Mouse (Mus musculus) midbrain, embryonic 10.5 days (tissue): ENCODE measurements at regions not wholly inside any gene's neighbourhood (a gene's known extent, or its start where the extent isn't known, plus 50 kb on each side); places are given as distances from the start of the nearest gene placed in this dataset.
A peak's percentile ranks its signal among the peaks of the same experiment; 100 is the strongest.

Experiments used
- DNase-seq: peaks from one replicate; pipeline ENCODE4 v3.0.0-alpha.2; 2017; ENCODE audit warnings: low spot score
- H3K27ac ChIP-seq: fragments of 300-500 bp; sonication (generic); replicated peaks from 2 replicates; pipeline ENCODE4 v1.5.1; 2016; ENCODE audit warnings: mild to moderate bottlenecking
- H3K27me3 ChIP-seq: fragments of 300-500 bp; sonication (generic); 2 replicates; pipeline ENCODE4 v1.6.1; 2016; ENCODE audit warnings: low read depth, mild to moderate bottlenecking; ENCODE audit not compliant: poor library complexity, severe bottlenecking
- H3K36me3 ChIP-seq: fragments of 300-500 bp; sonication (generic); 2 replicates; pipeline ENCODE4 v1.6.1; 2016; ENCODE audit warnings: mild to moderate bottlenecking, moderate library complexity
- H3K4me1 ChIP-seq: fragments of 300-500 bp; sonication (generic); 2 replicates; pipeline ENCODE4 v1.6.1; 2016
- H3K4me3 ChIP-seq: fragments of 300-500 bp; sonication (generic); 2 replicates; pipeline ENCODE4 v1.5.1; 2016; ENCODE audit warnings: mild to moderate bottlenecking, moderate library complexity
- H3K9me3 ChIP-seq: fragments of 300-500 bp; sonication (generic); replicated peaks from 2 replicates; pipeline ENCODE4 v1.6.1; 2016; ENCODE audit warnings: mild to moderate bottlenecking
- WGBS: fragments of 180-500 bp; shearing (Covaris S2); methylation state at CpG from one replicate; pipeline ENCODE4 v1.1.7; 2016; 5-methylcytosine and 5-hydroxymethylcytosine counted together

DNA sequence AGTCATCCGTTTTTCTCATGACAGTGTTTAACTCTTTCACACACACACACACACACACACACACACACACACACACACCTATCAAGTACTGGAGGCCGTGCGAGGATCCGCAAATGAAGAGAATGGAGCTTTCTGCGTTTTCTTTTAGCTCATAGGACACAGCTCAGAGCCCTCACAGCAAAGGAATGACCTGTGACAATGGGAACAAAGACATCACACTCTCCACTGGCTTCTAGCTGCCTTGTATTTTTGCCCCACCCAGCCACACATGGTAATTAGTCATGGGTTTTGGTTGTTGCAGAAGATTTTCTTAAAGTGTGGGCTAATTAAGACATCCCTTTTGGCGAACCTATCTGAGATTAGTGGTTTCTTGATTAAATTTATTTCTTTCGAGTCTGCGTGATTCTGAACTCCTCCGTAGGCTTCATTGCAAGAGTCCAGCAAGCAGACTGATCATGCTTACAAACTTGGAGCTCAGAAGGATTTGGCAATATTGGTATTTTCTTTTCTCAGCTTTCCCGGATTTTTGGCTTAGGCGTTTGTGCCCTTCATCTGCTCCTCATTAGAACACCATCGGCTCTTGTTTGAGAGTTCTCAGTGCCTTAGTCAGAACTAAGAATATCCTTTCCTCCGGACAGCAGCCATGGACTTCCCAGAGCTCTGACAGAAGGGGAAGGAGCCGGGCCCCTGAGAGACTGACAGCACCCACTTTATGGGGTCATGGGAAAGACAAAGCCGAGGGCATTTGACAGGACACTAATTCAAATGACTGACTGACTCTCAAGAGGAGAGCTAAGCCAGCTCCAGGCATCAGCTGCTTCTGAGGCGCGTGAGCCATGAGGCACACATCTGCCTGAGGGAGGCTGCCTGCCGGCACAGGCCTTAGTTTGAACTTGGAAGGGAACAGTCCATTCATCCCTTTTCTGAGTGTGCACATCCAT, 158.8 kb downstream of the Cxcl12 start:
- Histone ChIP-seq H3K36me3 (no peaks in the 10 kb centered on the region), H3K4me3 (no peak overlapping the region), H3K27ac (peak overlapping the region; percentile 57; the same call in 1 of the 2 replicates), H3K4me1 (peaks cover 36% of the 10 kb centered on the region), H3K9me3 (no peaks in the 10 kb centered on the region), H3K27me3 (peaks cover 40% of the 10 kb centered on the region)
- DNase-seq: peak; percentile 60
- 40% methylated on average over 18 of the region's 18 CpGs for WGBS

DNA sequence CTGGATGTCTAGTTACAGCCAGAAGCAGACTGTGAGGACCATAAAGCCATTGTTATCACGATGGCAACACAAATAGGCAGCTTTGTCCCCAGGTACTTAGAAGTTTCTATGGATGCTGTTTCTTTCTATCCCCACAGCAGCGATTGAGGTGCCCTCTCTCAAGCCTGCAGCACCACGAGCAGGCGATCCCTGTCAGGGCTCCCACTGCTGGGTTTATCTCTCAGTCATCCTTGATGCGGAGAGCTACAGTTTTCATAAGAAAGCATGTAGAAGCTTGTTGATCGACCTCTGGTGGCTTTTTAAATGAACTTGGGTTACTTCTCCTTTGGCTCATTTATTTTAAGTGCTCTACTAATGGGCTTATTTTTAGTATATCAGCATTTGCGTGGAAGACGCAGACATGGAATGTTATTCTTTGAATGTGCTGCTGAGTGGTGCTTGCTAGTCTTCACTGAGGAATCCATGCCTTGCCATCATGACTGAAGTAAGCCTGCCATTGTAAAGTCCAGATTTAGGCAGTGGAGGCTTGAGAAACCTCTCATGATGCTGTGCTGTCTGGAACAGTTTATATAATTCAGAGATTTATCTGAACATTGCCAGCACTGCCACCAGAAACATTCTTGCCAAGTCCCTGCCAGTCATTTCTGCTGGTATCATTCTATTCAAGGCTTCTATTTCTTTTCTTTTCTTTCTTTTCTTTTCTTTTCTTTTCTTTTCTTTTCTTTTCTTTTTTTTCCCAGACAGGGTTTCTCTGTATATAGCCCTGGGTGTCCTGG, 161.0 kb downstream of the Cxcl12 start:
- H3K36me3 ChIP-seq: no peaks in the 10 kb centered on the region
- DNase-seq: no peak
- H3K4me1 ChIP-seq: peaks cover 36% of the 10 kb centered on the region
- no peak overlapping the region; the same call in 1 of the 2 replicates for H3K27ac ChIP-seq
- 78% methylated on average over 8 of the region's 8 CpGs for WGBS
- H3K4me3 ChIP-seq: no peak overlapping the region
- H3K27me3 ChIP-seq: peaks cover 28% of the 10 kb centered on the region
- H3K9me3 ChIP-seq: no peaks in the 10 kb centered on the region

DNA sequence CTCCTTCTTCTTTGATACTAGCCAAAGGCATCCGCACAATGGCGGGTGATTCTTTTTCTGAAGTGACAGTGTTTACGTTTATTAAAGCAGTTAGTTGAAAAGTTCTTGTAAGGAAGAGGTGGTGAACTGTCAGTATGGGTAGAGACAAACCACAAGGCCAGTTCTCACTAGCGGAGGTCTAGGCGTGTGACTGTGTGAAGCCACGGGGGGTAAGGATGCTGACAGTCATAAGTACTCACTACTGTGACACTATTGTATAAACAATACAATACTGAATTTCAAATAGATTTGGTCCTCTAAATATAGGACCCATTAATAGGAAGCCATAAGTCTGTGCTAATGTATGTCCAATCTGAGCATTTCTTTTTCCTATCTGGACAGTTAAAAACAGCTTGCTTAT, 161.9 kb downstream of the Cxcl12 start:
- Histone ChIP-seq H3K27me3 (peaks cover 23% of the 10 kb centered on the region), H3K9me3 (no peaks in the 10 kb centered on the region), H3K4me3 (no peak overlapping the region), H3K27ac (no peak overlapping the region), H3K36me3 (no peaks in the 10 kb centered on the region), H3K4me1 (peaks cover 33% of the 10 kb centered on the region)
- WGBS: 88% methylated on average over 6 of the region's 6 CpGs
- DNase-seq: no peak

DNA sequence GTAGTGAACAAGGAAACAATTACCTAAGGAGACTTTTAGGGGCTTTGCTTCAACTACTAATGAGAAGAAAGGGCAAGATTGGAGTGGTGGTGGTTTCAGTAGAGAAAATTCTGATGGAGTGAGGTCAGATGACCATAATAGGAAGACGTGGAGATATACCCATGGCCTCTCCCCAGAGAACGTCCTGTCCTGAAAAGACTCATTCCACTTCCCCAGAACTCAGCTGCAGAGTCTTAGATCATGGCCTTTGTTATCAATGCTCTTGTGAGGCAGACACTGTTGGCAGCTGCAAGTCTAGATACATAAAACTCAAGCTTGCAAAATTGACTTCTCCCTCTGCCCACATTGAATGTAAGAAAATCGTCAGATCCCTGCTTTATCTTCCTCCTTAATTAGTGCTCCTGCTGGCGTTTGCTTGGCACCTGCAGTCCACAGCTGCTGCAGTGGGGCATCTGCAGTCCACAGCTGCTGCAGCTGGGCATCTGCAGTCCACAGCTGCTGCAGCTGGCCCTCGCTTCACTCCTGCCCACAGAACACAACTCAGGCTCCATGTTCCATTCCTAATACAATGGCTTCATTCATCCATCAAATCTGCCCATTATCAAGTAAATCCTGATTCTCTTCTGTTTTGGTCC, 162.5 kb downstream of the Cxcl12 start:
- Histone ChIP-seq H3K36me3 (no peaks in the 10 kb centered on the region), H3K9me3 (no peaks in the 10 kb centered on the region), H3K27me3 (peaks cover 20% of the 10 kb centered on the region), H3K27ac (peak overlapping the region; percentile 55; the same call in 1 of the 2 replicates), H3K4me1 (peaks cover 31% of the 10 kb centered on the region), H3K4me3 (no peak overlapping the region)
- 39% methylated on average over 5 of the region's 5 CpGs for WGBS
- peak; percentile 28 for DNase-seq

DNA sequence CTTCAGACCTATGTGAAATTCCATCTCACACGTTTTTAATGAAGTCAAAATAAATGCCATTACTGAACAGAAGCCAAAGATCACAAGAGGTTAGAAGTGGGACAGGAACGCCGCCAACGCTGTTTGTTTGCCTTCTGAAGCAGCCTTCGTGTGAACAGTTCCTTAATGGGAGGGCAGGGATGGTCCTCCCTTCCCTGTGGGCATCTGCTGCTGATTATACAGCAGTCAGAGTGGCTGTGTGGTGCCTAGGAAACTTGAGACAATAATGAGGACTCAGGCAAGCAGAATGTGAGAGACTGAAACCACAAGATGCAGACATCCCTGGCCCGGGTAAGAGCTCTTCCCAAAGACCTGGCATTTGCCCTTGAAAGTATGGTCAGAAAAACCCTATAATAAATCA, 164.3 kb downstream of the Cxcl12 start:
- DNase-seq: peak; percentile 37
- no peaks in the 10 kb centered on the region for H3K9me3 ChIP-seq
- peak overlapping the region; percentile 33; the same call in 1 of the 2 replicates for H3K27ac ChIP-seq
- no peaks in the 10 kb centered on the region for H3K36me3 ChIP-seq
- peaks cover 13% of the 10 kb centered on the region for H3K4me1 ChIP-seq
- WGBS: 71% methylated on average over 6 of the region's 6 CpGs
- peaks cover 12% of the 10 kb centered on the region for H3K27me3 ChIP-seq
- H3K4me3 ChIP-seq: no peak overlapping the region

DNA sequence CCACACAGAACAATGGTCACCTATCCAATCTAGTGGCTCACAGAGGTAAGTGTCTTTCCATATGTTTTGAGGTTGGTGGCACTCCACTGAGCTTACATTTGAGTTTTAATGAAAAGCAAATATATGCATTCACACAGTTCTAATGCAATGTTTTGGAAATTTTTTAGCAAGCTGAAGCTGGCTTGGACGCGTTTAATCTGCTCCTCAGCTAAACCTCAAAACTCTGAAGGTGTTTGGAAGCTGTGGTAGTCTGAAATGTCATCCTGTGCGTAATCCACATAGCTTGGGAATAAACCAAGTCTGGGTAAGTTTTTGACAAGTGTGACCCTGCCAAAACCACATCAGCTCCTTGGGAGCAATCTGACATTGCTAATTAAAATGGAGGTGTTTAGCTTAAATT, 173.8 kb downstream of the Cxcl12 start:
- H3K9me3 ChIP-seq: no peaks in the 10 kb centered on the region
- H3K27ac ChIP-seq: no peak overlapping the region
- H3K27me3 ChIP-seq: no peaks in the 10 kb centered on the region
- no peak for DNase-seq
- H3K4me3 ChIP-seq: no peak overlapping the region
- no peaks in the 10 kb centered on the region for H3K36me3 ChIP-seq
- 96% methylated on average over 3 of the region's 3 CpGs for WGBS
- no peaks in the 10 kb centered on the region for H3K4me1 ChIP-seq

DNA sequence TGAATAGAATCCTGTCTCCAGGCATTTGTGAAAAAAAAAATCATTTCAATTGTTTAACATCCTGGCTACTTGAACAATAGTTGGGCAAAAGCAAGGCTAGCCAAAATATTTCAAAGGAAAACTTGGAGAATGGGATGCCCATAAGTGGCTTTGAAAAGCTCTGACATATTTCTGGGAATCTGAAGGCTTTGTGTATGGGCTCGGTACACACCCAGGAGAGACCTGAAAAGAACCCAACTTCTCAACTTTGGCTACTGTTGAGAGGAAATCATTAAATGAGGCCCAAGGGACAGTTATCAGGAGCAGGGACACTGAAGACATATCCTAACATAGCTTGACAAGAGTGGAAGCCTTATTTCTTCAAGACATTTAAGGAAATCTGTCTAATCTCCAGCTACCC, 179.0 kb downstream of the Cxcl12 start:
- Histone ChIP-seq H3K27ac (no peak overlapping the region), H3K36me3 (no peaks in the 10 kb centered on the region), H3K4me1 (no peaks in the 10 kb centered on the region), H3K9me3 (no peaks in the 10 kb centered on the region), H3K4me3 (no peak overlapping the region), H3K27me3 (no peaks in the 10 kb centered on the region)
- WGBS: 88% methylated on average over 1 of the region's 1 CpGs
- DNase-seq: no peak

DNA sequence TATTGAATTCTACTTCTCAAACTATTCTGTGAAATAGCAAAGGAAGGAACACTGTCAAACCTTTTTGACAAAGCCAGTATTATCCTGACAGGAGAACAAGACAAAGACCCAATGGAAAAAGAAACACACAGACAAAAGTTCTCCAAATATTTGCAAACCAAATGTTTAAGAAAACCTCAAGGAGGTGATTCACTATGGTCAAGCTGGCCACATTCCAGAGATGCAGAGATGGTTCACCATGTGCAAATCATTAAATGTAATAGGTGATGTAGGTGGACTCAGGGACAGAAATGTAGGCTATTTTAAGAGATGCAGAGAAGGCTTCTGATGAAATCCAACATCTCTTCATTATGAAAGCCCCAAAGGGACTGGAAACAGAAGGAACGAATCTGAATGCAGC, 183.5 kb downstream of the Cxcl12 start:
- no peaks in the 10 kb centered on the region for H3K36me3 ChIP-seq
- no peaks in the 10 kb centered on the region for H3K4me1 ChIP-seq
- no peak overlapping the region for H3K27ac ChIP-seq
- H3K9me3 ChIP-seq: no peaks in the 10 kb centered on the region
- no peaks in the 10 kb centered on the region for H3K27me3 ChIP-seq
- DNase-seq: no peak
- no peak overlapping the region for H3K4me3 ChIP-seq
- 79% methylated on average over 1 of the region's 1 CpGs for WGBS

DNA sequence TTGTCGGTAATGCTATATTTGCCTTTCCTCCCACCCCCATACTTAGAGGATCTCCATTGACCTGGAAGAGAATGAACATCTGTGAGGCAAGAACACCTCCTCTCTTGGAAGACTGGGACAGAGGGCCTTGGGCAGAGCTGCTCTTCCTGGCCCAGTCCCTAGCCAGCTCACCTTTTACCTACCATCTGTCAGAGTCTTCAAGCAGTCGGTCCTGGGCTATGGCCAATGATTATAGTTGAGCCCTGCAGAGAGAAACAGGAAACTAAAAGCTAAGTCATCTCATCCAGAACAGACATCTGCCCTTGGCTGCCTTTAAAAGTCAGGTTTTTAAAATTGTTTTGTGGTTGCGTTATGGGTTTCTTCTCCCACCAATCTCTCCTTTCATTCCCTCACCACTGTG, 184.8 kb downstream of the Cxcl12 start:
- H3K4me3 ChIP-seq: no peak overlapping the region
- no peaks in the 10 kb centered on the region for H3K27me3 ChIP-seq
- H3K27ac ChIP-seq: no peak overlapping the region
- H3K36me3 ChIP-seq: no peaks in the 10 kb centered on the region
- H3K4me1 ChIP-seq: no peaks in the 10 kb centered on the region
- no peaks in the 10 kb centered on the region for H3K9me3 ChIP-seq
- no peak for DNase-seq
- 92% methylated on average over 3 of the region's 3 CpGs for WGBS

DNA sequence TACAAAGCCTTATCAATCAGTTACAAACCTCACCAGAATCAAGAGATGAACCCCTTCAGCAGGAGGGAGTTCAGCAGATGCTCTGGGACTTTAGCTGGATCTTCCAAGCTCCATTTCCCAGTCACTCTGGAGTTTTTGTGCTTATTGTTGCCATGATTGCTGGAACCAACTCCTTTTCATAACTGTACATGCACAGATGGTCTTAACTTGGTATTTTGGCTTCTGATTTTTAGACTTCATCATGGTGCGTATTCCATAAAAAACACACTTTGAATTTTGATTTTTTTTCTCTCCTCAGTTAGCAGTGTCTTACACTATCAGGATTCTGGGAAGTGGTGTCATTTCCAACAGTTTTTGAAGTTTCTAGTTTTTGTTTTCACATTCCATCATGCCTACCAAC, 187.8 kb downstream of the Cxcl12 start:
- no peak for DNase-seq
- Histone ChIP-seq H3K9me3 (no peaks in the 10 kb centered on the region), H3K4me3 (no peak overlapping the region), H3K36me3 (no peaks in the 10 kb centered on the region), H3K27ac (no peak overlapping the region), H3K27me3 (no peaks in the 10 kb centered on the region), H3K4me1 (no peaks in the 10 kb centered on the region)
- WGBS: 95% methylated on average over 1 of the region's 1 CpGs

DNA sequence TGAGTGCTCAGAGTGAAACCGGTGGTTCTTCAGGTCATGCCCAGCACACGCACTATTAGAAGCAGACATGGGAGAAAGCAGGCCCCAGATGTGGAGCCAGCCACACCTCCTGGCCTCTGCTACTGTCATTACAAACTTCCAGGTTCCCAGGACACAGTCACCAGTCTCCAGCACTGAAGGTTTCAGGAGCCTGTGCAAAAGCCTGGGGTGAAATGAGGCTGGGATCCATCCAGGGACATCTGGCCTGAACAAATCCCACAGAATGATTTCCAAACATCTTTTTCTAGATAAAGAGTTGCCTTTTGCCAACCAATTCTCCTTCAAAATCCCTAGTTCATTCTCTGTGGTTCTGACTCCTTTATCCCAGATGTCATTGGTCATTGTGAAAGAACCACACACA, 191.1 kb downstream of the Cxcl12 start:
- Histone ChIP-seq H3K9me3 (no peaks in the 10 kb centered on the region), H3K27me3 (no peaks in the 10 kb centered on the region), H3K4me3 (no peak overlapping the region), H3K36me3 (no peaks in the 10 kb centered on the region), H3K27ac (no peak overlapping the region), H3K4me1 (no peaks in the 10 kb centered on the region)
- DNase-seq: no peak
- WGBS: 93% methylated on average over 2 of the region's 2 CpGs

DNA sequence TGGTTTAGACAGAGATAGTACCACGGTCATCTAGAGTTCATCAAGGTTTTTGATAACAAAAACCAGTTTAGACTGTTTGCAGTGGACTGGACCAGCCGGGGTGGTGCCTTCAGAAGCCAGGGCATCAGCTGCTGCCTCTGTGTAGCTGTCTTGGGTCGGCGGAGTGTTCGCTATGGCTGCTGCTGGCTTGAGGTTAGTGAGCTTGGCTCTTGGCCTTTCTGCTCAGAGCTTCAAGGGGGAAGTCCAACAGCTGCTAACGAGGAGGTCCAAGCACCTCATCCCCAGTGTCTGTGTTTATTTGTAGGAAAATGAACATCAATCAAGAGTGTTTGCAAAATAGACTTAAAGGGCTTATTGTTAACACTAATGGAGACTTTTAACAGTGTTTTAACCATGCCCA, 198.2 kb downstream of the Cxcl12 start:
- Histone ChIP-seq H3K27ac (no peak overlapping the region), H3K4me3 (no peak overlapping the region), H3K27me3 (no peaks in the 10 kb centered on the region), H3K36me3 (no peaks in the 10 kb centered on the region), H3K4me1 (no peaks in the 10 kb centered on the region), H3K9me3 (no peaks in the 10 kb centered on the region)
- DNase-seq: no peak
- 88% methylated on average over 6 of the region's 6 CpGs for WGBS
